Mouse (Mus musculus) erythroid progenitor cell, adult 5-6 weeks (primary cell): ENCODE data around the gene Lrrk2. TPM values are rescaled to one million over a fixed set of nuclear protein-coding genes. Genes with fewer than 3 reads are reported as not detected.
"Not testable (repeated sequence)": the region's sequence is repeated elsewhere in the genome, so short reads cannot be mapped to it uniquely, and the experiment has no call there.

Source experiments
- ATAC-seq: replicated peaks from 2 replicates; pipeline ENCODE4 v1.8.0; 2016; ENCODE audit warnings: moderate number of reproducible peaks, mild to moderate bottlenecking, moderate TSS enrichment, inconsistent platforms; ENCODE audit not compliant: poor library complexity, low FRiP score, severe bottlenecking
- total RNA-seq, 2 experiments: library from RNA; stranded (forward) in 1 of 2; stranded (reverse) in 1 of 2; fragments of 150-400 nt in 1 of 2; fragments of 186-747, 209-891 nt in 1 of 2; gene quantifications; 2 replicates each; pipeline versions ENCODE4 v1.2.3 to v1.2.4; 2015 to 2017; ENCODE audit warnings: low replicate concordance in 2 of 2

The Lrrk2 gene
- total RNA-seq, 2 experiments from 2014 or later = 8.0 to 15.5 TPM

- no peak for ATAC-seq
Measured at GRCm38 (mm10) chr15:91781172-91781571, 108.2 kb downstream of the Lrrk2 start.

- ATAC-seq = no peak
Measured at GRCm38 (mm10) chr15:91788338-91788737, 115.4 kb downstream of the Lrrk2 start.

GRCm38 (mm10) chr15:91806463-91806862, 133.5 kb downstream of the Lrrk2 start:
- no peak for ATAC-seq

GRCm38 (mm10) chr15:91835319-91835718, 162.3 kb downstream of the Lrrk2 start:
- ATAC-seq = no peak

GRCm38 (mm10) chr15:91837965-91838364, 165.0 kb downstream of the Lrrk2 start, which contains the start of gene Smgc:
Gene Smgc (plus strand): TSS chr15:91838265.
- no peak for ATAC-seq

- ATAC-seq = not testable (repeated sequence)
Measured at GRCm38 (mm10) chr15:91864130-91864529, 191.2 kb downstream of the Lrrk2 start.

Other genes with a start within 250 kb of the Lrrk2 start
- not detected in 2 replicates for gene Slc2a13, start 99.9 kb upstream of the Lrrk2 start, total RNA-seq (2015; ENCODE audit: low replicate concordance)
- gene Slc2a13, start 99.9 kb upstream of the Lrrk2 start, total RNA-seq (2017; ENCODE audit: low replicate concordance) = 0.13 TPM in 1 of 2 replicates, not detected in the other
- not detected in 2 replicates for gene Smgc, start 165.1 kb downstream of the Lrrk2 start, total RNA-seq (2015; ENCODE audit: low replicate concordance)
- not detected in 2 replicates for gene Smgc, start 165.1 kb downstream of the Lrrk2 start, total RNA-seq (2017; ENCODE audit: low replicate concordance)